Mouse (Mus musculus) hindbrain, embryonic 10.5 days (tissue): ENCODE measurements at regions not wholly inside any gene's neighbourhood (a gene's known extent, or its start where the extent isn't known, plus 50 kb on each side); places are given as distances from the start of the nearest gene placed in this dataset.
A peak's percentile ranks its signal among the peaks of the same experiment; 100 is the strongest.

Experiments
- DNase-seq: peaks from one replicate; pipeline ENCODE4 v3.0.0-alpha.2; 2017; ENCODE audit warnings: low spot score
- H3K27ac ChIP-seq: fragments of 300-500 bp; sonication (generic); 2 replicates; pipeline ENCODE4 v1.5.1; 2016; ENCODE audit warnings: mild to moderate bottlenecking, moderate library complexity
- H3K27me3 ChIP-seq: fragments of 300-500 bp; sonication (generic); 2 replicates; pipeline ENCODE4 v1.6.1; 2016; ENCODE audit warnings: mild to moderate bottlenecking; ENCODE audit not compliant: poor library complexity, insufficient read depth, severe bottlenecking
- H3K36me3 ChIP-seq: fragments of 300-500 bp; sonication (generic); 2 replicates; pipeline ENCODE4 v1.6.1; 2016; ENCODE audit warnings: mild to moderate bottlenecking, moderate library complexity
- H3K4me1 ChIP-seq: fragments of 300-500 bp; sonication (generic); replicated peaks from 2 replicates; pipeline ENCODE4 v1.6.1; 2016; ENCODE audit warnings: mild to moderate bottlenecking
- H3K4me3 ChIP-seq: fragments of 300-500 bp; sonication (generic); 2 replicates; pipeline ENCODE4 v1.5.1; 2016; ENCODE audit warnings: mild to moderate bottlenecking, moderate library complexity
- H3K9me3 ChIP-seq: fragments of 300-500 bp; sonication (generic); 2 replicates; pipeline ENCODE4 v1.6.1; 2016; ENCODE audit warnings: mild to moderate bottlenecking, moderate library complexity
- WGBS: fragments of 180-500 bp; shearing (Covaris S2); methylation state at CpG from one replicate; pipeline ENCODE4 v1.1.7; 2016; 5-methylcytosine and 5-hydroxymethylcytosine counted together

DNA sequence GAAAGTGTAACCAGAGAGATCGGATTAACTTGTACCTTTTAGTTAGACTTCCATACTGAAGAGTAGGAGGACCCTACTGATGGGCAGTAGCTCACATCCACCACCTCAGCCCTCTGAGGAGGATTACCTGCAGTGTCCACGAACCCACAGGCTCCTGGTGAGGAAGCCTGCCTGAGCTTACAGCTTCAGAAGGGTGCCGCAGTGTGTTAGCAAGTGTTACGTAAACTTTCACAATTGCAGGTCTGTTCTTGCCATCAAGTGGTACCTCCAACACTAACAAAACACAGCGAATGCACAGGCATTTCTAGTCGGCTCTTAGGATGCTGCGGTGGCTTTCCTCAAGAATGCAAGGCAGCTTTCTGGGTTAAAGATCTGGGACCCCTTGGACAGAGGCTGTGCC is 192.4 kb upstream of the Mkln1 start:
- H3K9me3 ChIP-seq = no peaks in the 10 kb centered on the region
- DNase-seq = no peak
- no peaks in the 10 kb centered on the region for H3K4me1 ChIP-seq
- no peaks in the 10 kb centered on the region for H3K27me3 ChIP-seq
- WGBS = 81% methylated on average over 7 of the region's 7 CpGs
- no peak overlapping the region for H3K27ac ChIP-seq
- H3K36me3 ChIP-seq = no peaks in the 10 kb centered on the region
- no peak overlapping the region for H3K4me3 ChIP-seq

- WGBS = 92% methylated on average over 12 of the region's 12 CpGs
- Histone ChIP-seq H3K9me3 (no peaks in the 10 kb centered on the region), H3K36me3 (no peaks in the 10 kb centered on the region), H3K27me3 (no peaks in the 10 kb centered on the region), H3K4me1 (no peaks in the 10 kb centered on the region), H3K27ac (no peak overlapping the region), H3K4me3 (no peak overlapping the region)
- no peak for DNase-seq
Observed at GRCm38 (mm10) chr6:31207231-31207630, 191.3 kb upstream of the Mkln1 start.

- WGBS = 92% methylated on average over 6 of the region's 6 CpGs
- Histone ChIP-seq H3K27ac (no peak overlapping the region), H3K4me1 (no peaks in the 10 kb centered on the region), H3K9me3 (no peaks in the 10 kb centered on the region), H3K36me3 (no peaks in the 10 kb centered on the region), H3K27me3 (no peaks in the 10 kb centered on the region), H3K4me3 (no peak overlapping the region)
- no peak for DNase-seq
Observed at GRCm38 (mm10) chr6:31208224-31208623, 190.3 kb upstream of the Mkln1 start.

- no peak overlapping the region for H3K4me3 ChIP-seq
- no peak overlapping the region for H3K27ac ChIP-seq
- no peak for DNase-seq
- 89% methylated on average over 15 of the region's 15 CpGs for WGBS
- no peaks in the 10 kb centered on the region for H3K36me3 ChIP-seq
- no peaks in the 10 kb centered on the region for H3K9me3 ChIP-seq
- H3K4me1 ChIP-seq = no peaks in the 10 kb centered on the region
- H3K27me3 ChIP-seq = peaks cover 5% of the 10 kb centered on the region
Observed at GRCm38 (mm10) chr6:31209411-31210139, 189.0 kb upstream of the Mkln1 start.

DNA sequence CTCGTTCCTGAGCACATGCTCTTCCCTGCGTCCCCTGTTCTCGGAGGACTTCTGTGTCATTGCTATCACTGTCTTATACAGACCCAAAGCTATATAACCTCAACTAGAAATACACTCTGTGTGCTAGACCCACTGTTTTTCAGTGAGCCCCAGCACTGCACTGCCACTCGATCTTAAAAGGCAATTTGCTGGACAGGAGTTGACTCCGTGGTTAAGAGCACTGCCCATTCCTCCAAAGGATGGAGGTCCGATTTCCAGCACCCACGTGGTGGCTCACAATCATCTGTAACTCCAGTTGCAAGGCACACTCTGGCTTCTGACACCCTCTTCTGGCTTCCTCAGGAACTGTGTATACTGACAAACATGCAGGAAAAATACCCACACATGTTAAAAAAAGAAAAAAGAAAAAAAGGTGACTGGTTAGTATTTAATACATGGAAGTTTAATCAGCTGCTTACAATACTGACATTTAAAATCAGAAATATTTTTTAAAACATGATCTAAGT is 188.3 kb upstream of the Mkln1 start:
- no peaks in the 10 kb centered on the region for H3K4me1 ChIP-seq
- peaks cover 12% of the 10 kb centered on the region for H3K27me3 ChIP-seq
- 81% methylated on average over 7 of the region's 7 CpGs for whole genome bisulfite sequencing
- H3K36me3 ChIP-seq = no peaks in the 10 kb centered on the region
- H3K9me3 ChIP-seq = no peaks in the 10 kb centered on the region
- H3K27ac ChIP-seq = no peak overlapping the region
- no peak overlapping the region for H3K4me3 ChIP-seq
- DNase-seq = no peak

DNA sequence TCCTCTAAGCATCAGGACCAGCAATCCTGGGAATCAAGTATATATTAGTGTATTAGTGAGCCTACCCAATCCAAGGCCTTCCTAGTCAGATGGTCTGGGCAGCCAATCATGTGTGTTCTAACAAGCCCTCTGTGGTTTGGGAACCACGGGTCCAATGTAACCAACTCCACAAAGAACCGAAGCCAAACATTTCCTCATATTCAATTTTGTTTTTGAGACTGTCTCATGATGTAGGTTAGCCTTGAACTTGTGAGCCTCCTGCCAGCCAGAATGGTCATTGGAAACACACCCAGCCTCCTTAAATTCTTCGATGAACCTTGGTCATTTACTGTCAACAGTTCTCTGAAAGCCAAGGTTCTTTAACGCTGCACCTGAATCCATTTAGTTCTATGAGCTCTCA is 187.4 kb upstream of the Mkln1 start:
- DNase-seq = no peak
- Histone ChIP-seq H3K4me1 (peaks cover 3% of the 10 kb centered on the region; the same call in 1 of the 2 replicates), H3K36me3 (no peaks in the 10 kb centered on the region), H3K4me3 (no peak overlapping the region), H3K27me3 (peaks cover 20% of the 10 kb centered on the region), H3K27ac (no peak overlapping the region), H3K9me3 (no peaks in the 10 kb centered on the region)
- 90% methylated on average over 4 of the region's 4 CpGs for WGBS

DNA sequence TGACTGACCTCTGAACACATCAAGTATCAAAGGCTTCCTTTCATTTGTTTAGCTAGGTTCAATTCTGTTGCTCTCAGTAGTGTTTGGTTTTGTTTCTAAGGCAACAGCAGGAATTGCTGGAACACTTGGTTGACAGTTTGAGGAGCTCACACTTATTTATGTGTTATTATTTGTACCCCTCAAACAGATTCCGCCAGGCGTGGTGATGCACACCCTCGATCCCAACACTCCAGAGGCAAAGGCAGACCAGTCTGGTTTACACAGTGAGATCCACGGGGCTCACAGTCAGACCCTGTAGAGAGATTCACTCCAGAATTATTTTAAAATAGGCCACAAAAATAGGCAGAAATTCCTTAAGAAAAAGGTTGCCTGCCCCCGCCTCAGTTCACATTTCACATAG is 186.9 kb upstream of the Mkln1 start:
- Histone ChIP-seq H3K4me3 (no peak overlapping the region), H3K27ac (no peak overlapping the region), H3K27me3 (peaks cover 25% of the 10 kb centered on the region), H3K36me3 (no peaks in the 10 kb centered on the region), H3K9me3 (no peaks in the 10 kb centered on the region), H3K4me1 (peaks cover 9% of the 10 kb centered on the region)
- WGBS = 83% methylated on average over 5 of the region's 5 CpGs
- DNase-seq = no peak

DNA sequence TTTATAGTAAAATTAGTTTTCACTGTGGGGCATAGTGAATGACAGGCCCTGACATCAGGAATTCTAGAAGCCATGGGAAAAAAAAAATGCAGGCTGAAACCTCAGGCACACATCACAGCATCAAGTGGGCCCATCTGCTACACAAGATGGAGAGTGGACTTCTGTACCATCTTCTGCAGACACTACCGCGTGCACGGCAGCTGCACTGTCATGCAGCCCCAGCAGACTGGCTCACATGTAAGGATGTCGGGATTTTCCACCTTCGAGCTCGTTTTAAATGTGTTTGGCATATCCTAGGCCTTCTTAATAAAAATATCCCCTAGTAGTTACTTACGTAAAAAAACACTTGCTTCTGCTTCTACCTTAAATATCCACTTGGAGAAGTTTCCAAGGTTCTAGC is 186.5 kb upstream of the Mkln1 start:
- no peak for DNase-seq
- Histone ChIP-seq H3K27me3 (peaks cover 30% of the 10 kb centered on the region), H3K9me3 (no peaks in the 10 kb centered on the region), H3K4me3 (no peak overlapping the region), H3K4me1 (peaks cover 13% of the 10 kb centered on the region), H3K36me3 (no peaks in the 10 kb centered on the region), H3K27ac (no peak overlapping the region)
- WGBS = 90% methylated on average over 7 of the region's 7 CpGs

GRCm38 (mm10) chr6:31212694-31213093 is 185.8 kb upstream of the Mkln1 start:
- Histone ChIP-seq H3K27me3 (peaks cover 36% of the 10 kb centered on the region), H3K4me3 (no peak overlapping the region), H3K4me1 (peaks cover 19% of the 10 kb centered on the region), H3K27ac (no peak overlapping the region), H3K36me3 (no peaks in the 10 kb centered on the region), H3K9me3 (no peaks in the 10 kb centered on the region)
- no peak for DNase-seq
- 81% methylated on average over 13 of the region's 13 CpGs for WGBS

- H3K27ac ChIP-seq = no peak overlapping the region
- H3K4me1 ChIP-seq = peaks cover 24% of the 10 kb centered on the region
- 82% methylated on average over 4 of the region's 4 CpGs for WGBS
- peaks cover 41% of the 10 kb centered on the region for H3K27me3 ChIP-seq
- H3K36me3 ChIP-seq = no peaks in the 10 kb centered on the region
- DNase-seq = no peak
- no peak overlapping the region for H3K4me3 ChIP-seq
- H3K9me3 ChIP-seq = no peaks in the 10 kb centered on the region
Observed at GRCm38 (mm10) chr6:31213161-31213560, 185.4 kb upstream of the Mkln1 start.

- no peak for DNase-seq
- WGBS = 72% methylated on average over 8 of the region's 8 CpGs
- peaks cover 66% of the 10 kb centered on the region for H3K27me3 ChIP-seq
Observed at GRCm38 (mm10) chr6:31215661-31216060, 182.9 kb upstream of the Mkln1 start.

GRCm38 (mm10) chr6:31216206-31217059 is 182.1 kb upstream of the Mkln1 start:
- under 1% methylated on average over 100 of the region's 100 CpGs for WGBS
- peak; percentile 63 for DNase-seq
- peaks cover 48% of the 10 kb centered on the region for H3K4me1 ChIP-seq
- H3K4me3 ChIP-seq = peak overlapping the region; percentile 81
- H3K27me3 ChIP-seq = peaks cover 74% of the 10 kb centered on the region
- no peaks in the 10 kb centered on the region for H3K9me3 ChIP-seq
- no peaks in the 10 kb centered on the region for H3K36me3 ChIP-seq
- peak overlapping the region; percentile 78 for H3K27ac ChIP-seq

More at GRCm38 (mm10) chr6:31215661-31216060, 182.9 kb upstream of the Mkln1 start:
- H3K4me1 ChIP-seq = peaks cover 46% of the 10 kb centered on the region
- H3K4me3 ChIP-seq = peak overlapping the region; percentile 81
- H3K27ac ChIP-seq = no peak overlapping the region; the same call in 1 of the 2 replicates
- H3K36me3 ChIP-seq = no peaks in the 10 kb centered on the region
- no peaks in the 10 kb centered on the region for H3K9me3 ChIP-seq

GRCm38 (mm10) chr6:31217060-31217541 is 181.4 kb upstream of the Mkln1 start:
- Histone ChIP-seq H3K9me3 (no peaks in the 10 kb centered on the region), H3K27me3 (peaks cover 80% of the 10 kb centered on the region), H3K36me3 (no peaks in the 10 kb centered on the region), H3K4me1 (peaks cover 48% of the 10 kb centered on the region), H3K4me3 (peak overlapping the region; percentile 81), H3K27ac (no peak overlapping the region)
- WGBS = under 1% methylated on average over 20 of the region's 20 CpGs
- peak; percentile 38 for DNase-seq
